ENCODE assay signal across 17 mouse cellular contexts in the genomic region with DNA sequence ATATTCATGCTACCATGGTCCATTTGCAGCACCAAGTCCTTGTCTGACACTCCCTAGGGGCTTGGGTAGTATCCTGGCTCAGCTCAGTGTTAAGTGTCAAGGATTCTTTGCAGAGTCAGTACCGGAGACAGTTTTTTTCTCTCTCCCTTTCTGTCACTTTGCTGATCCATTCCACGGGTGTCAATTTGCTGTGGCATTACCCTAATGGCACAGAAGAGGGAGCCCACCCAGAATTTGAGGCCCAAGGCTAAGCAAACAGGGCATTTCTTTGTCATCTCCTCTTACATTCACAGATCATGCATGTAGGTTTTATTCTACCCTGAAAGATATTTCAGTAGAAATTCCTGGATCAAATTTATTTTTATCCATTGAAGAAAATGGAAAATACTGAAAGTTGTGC.
A peak's percentile ranks its signal among the peaks of the same experiment; 100 is the strongest.
DNase-seq lines count a peak whose midpoint lies in the region; ATAC-seq and TF ChIP-seq lines count a peak whose summit lies in the region.
"Had no signal": no experiment of that assay in that cellular context is flagged by ENCODE, and none has a peak within 500 bp of the region (broad histone marks: within the 10 kb centered on the region; RNA-seq: fewer than 3 reads in every experiment).

No protein-coding gene starts in this region.

- H3K4me2 ChIP-seq in intestine, postnatal 0 days (replicated peaks; ENCODE audit: low read depth), result no peak overlapping the region
- no peak overlapping the region for H3K4me2 ChIP-seq in intestine, embryonic 15.5 days (replicated peaks)
- no peak overlapping the region for H3K4me2 ChIP-seq in midbrain, embryonic 11.5 days
- no peak overlapping the region for H3K4me2 ChIP-seq in midbrain, embryonic 13.5 days (replicated peaks)
- H3K4me2 ChIP-seq: hindbrain, embryonic 13.5 days; liver, embryonic 12.5 days; lung, embryonic 15.5 days had no signal

- DNase-seq in embryo, embryonic 11 days, result peak; percentile 21
- DNase-seq in embryo, embryonic 10 days (ENCODE audit: low spot score), result no peak
- peak; percentile 71 for DNase-seq in midbrain, embryonic 11.5 days (ENCODE audit: low spot score, missing footprints)
- peak; percentile 17 for DNase-seq in retina, postnatal 1 day
- DNase-seq in left cerebral cortex, postnatal 25 days (ENCODE audit: low spot score in 2 of 2), result no peak
- DNase-seq: adrenal gland, postnatal 10 days; cerebellum, adult 18-20 months; gastrocnemius, postnatal 25 days; kidney, adult 18-20 months; right cerebral cortex, postnatal 4 days; thymus, adult 18-20 months had no signal

- WGBS in intestine, postnatal 0 days, result 42% methylated on average over 2 of the region's 2 CpGs
- 40% methylated on average over 2 of the region's 2 CpGs for WGBS in intestine, embryonic 15.5 days
- WGBS in midbrain, embryonic 11.5 days, result 44% methylated on average over 2 of the region's 2 CpGs
- 48% methylated on average over 2 of the region's 2 CpGs for WGBS in midbrain, embryonic 13.5 days

- no peaks in the 10 kb centered on the region for H3K27me3 ChIP-seq in intestine, postnatal 0 days (replicated peaks; ENCODE audit: control insufficient read depth, insufficient read depth, low read length)
- H3K27me3 ChIP-seq in intestine, embryonic 15.5 days (replicated peaks), result no peaks in the 10 kb centered on the region
- no peaks in the 10 kb centered on the region for H3K27me3 ChIP-seq in midbrain, embryonic 11.5 days (ENCODE audit: control insufficient read depth, insufficient read depth, low read length)
- H3K27me3 ChIP-seq in midbrain, embryonic 13.5 days, result no peaks in the 10 kb centered on the region
- H3K27me3 ChIP-seq: hindbrain, embryonic 13.5 days; liver, embryonic 12.5 days; lung, embryonic 15.5 days had no signal

- H3K4me3 ChIP-seq in intestine, postnatal 0 days (ENCODE audit: low read depth, low read length), result no peak overlapping the region
- no peak overlapping the region for H3K4me3 ChIP-seq in intestine, embryonic 15.5 days (replicated peaks)
- no peak overlapping the region for H3K4me3 ChIP-seq in midbrain, embryonic 11.5 days (ENCODE audit: low read depth, low read length)
- H3K4me3 ChIP-seq in midbrain, embryonic 13.5 days (replicated peaks), result no peak overlapping the region
- H3K4me3 ChIP-seq: hindbrain, embryonic 13.5 days; liver, embryonic 12.5 days; lung, embryonic 15.5 days had no signal

- no peak for ATAC-seq in intestine, postnatal 0 days
- ATAC-seq in intestine, embryonic 15.5 days, result no peak
- ATAC-seq in midbrain, embryonic 11.5 days (ENCODE audit: low FRiP score), result no peak
- ATAC-seq in midbrain, embryonic 13.5 days, result no peak
- ATAC-seq: liver, embryonic 12.5 days had no signal

- H3K27ac ChIP-seq in intestine, postnatal 0 days (ENCODE audit: low read depth, low read length), result no peak overlapping the region
- H3K27ac ChIP-seq in intestine, embryonic 15.5 days, result no peak overlapping the region
- no peak overlapping the region for H3K27ac ChIP-seq in midbrain, embryonic 11.5 days (ENCODE audit: low read depth, low read length)
- H3K27ac ChIP-seq in midbrain, embryonic 13.5 days, result no peak overlapping the region
- H3K27ac ChIP-seq: hindbrain, embryonic 13.5 days; liver, embryonic 12.5 days; lung, embryonic 15.5 days had no signal

- H3K36me3 ChIP-seq in intestine, postnatal 0 days (ENCODE audit: control insufficient read depth, insufficient read depth), result no peaks in the 10 kb centered on the region
- H3K36me3 ChIP-seq in intestine, embryonic 15.5 days, result no peaks in the 10 kb centered on the region
- H3K36me3 ChIP-seq in midbrain, embryonic 11.5 days (ENCODE audit: control insufficient read depth, insufficient read depth, low read length), result no peaks in the 10 kb centered on the region
- no peaks in the 10 kb centered on the region for H3K36me3 ChIP-seq in midbrain, embryonic 13.5 days
- H3K36me3 ChIP-seq: hindbrain, embryonic 13.5 days; liver, embryonic 12.5 days; lung, embryonic 15.5 days had no signal

- H3K9ac ChIP-seq in intestine, postnatal 0 days (ENCODE audit: low read depth, low read length), result no peak overlapping the region
- H3K9ac ChIP-seq in intestine, embryonic 15.5 days, result no peak overlapping the region
- H3K9ac ChIP-seq in midbrain, embryonic 11.5 days (ENCODE audit: low read length), result no peak overlapping the region
- H3K9ac ChIP-seq in midbrain, embryonic 13.5 days (replicated peaks), result no peak overlapping the region
- H3K9ac ChIP-seq: hindbrain, embryonic 13.5 days; liver, embryonic 12.5 days; lung, embryonic 15.5 days had no signal

- peak; percentile 36 for TF ChIP-seq CTCF in intestine, postnatal 0 days (IDR thresholded peaks at IDR 0.05; ENCODE audit: low read depth)

- intact Hi-C loops in left cerebral cortex, postnatal 25 days (cut with DNase I), result no loop called here

- no peaks in the 10 kb centered on the region for H3K4me1 ChIP-seq in intestine, postnatal 0 days (replicated peaks; ENCODE audit: control insufficient read depth, insufficient read depth, low read length)
- no peaks in the 10 kb centered on the region for H3K4me1 ChIP-seq in intestine, embryonic 15.5 days (replicated peaks)
- H3K4me1 ChIP-seq in midbrain, embryonic 11.5 days (ENCODE audit: control insufficient read depth, insufficient read depth, low read length), result no peaks in the 10 kb centered on the region
- H3K4me1 ChIP-seq in midbrain, embryonic 13.5 days (replicated peaks), result no peaks in the 10 kb centered on the region
- H3K4me1 ChIP-seq: hindbrain, embryonic 13.5 days; liver, embryonic 12.5 days; lung, embryonic 15.5 days had no signal

- no peaks in the 10 kb centered on the region for H3K9me3 ChIP-seq in intestine, postnatal 0 days (ENCODE audit: control insufficient read depth)
- no peaks in the 10 kb centered on the region for H3K9me3 ChIP-seq in intestine, embryonic 15.5 days
- no peaks in the 10 kb centered on the region for H3K9me3 ChIP-seq in midbrain, embryonic 11.5 days (ENCODE audit: control insufficient read depth, low read length)
- no peaks in the 10 kb centered on the region for H3K9me3 ChIP-seq in midbrain, embryonic 13.5 days
- H3K9me3 ChIP-seq: hindbrain, embryonic 13.5 days; liver, embryonic 12.5 days; lung, embryonic 15.5 days had no signal

Comparison
In these comparisons a context has a peak if more than half of its experiments do, and no peak if none do; other contexts are left out.
1. DNase-seq: peak in embryo, embryonic 11 days (single experiment), midbrain, embryonic 11.5 days (single experiment) and retina, postnatal 1 day (single experiment); none in embryo, embryonic 10 days (single experiment) and left cerebral cortex, postnatal 25 days (0 of 2).